Mouse (Mus musculus) yolk sac, embryonic 10.5 days (tissue): ENCODE results near the gene Exog.

ENCODE experiments used
- DNase-seq: peaks from one replicate; pipeline ENCODE4 v3.0.0-alpha.2; 2017; ENCODE audit warnings: low spot score

Gene Exog

GRCm38 (mm10) chr9:119504981-119505658, 60.4 kb downstream of the Exog start:
- no peak for DNase-seq

DNA sequence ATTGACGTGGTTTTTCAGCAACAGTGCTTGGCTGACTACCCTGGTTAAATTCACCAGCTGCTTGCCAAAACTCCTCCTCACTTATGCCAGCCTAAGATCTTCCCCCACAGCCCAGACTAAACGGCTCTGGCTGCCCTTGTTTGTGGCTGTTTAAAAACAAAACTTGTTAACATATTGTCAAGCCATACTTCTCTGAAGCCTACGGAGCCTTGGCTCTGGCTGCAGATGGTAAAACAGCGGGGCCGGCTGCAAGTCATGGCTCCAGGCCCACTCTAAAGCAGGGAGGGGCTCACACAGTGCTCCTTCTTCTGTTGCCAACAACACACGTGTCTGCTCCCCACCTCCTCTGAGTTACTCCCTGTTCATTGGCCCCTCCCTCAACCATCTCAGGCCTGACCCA, 66.2 kb downstream of the Exog start:
- no peak for DNase-seq

GRCm38 (mm10) chr9:119512993-119513392, 68.2 kb downstream of the Exog start:
- no peak for DNase-seq

DNA sequence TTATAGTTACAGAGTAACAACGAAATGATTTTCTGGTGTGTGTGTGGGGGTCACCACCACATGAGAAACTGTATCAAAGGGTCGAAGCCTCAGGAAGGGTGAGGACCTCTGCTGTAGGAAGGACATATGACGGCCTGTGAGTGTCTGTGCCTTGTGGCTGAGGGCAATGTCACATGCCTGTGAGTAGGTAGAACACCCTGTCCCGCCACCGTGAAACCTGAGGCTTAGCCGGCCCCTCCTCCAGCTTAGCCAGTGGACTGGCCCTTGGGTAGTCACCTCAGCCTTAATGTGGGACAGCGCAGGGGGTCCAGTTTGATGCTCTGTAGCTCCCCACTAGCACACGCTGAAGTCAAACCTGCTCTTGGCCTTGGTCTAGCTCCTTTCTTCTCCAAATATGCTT, 69.1 kb downstream of the Exog start:
- no peak for DNase-seq

DNA sequence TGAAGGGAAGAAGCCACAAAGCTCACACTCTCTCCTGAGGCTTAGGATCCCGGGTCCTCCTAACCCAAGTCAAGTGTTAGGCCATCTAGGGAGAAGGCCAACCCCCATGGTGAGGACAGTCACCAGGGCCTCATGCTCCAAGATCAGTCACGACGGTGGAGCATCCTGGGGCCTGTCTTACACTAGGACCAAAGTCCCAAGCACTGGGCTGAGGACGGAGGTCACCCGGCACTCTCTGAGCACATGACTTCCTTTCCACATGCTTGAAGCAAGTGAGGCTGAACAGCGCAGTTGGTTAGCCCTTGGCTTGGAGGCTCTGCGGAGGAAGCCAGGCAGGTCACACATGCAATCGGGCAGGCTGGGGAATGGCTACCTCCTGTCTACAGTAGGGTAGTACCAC, 70.2 kb downstream of the Exog start:
- DNase-seq: peak; percentile 32
